Mouse (Mus musculus) liver, embryonic 14.5 days (tissue): ENCODE results near the gene Dnal1. TPM values are rescaled to one million over a fixed set of nuclear protein-coding genes. Genes with fewer than 3 reads are reported as not detected.
A peak's percentile ranks its signal among the peaks of the same experiment; 100 is the strongest.

Experiments used
- ATAC-seq: fragments of 200-750 bp; cut with Nextera tagmentation; 2 replicates; pipeline ENCODE4 v1.8.0; 2017; ENCODE audit warnings: moderate number of reproducible peaks, mild to moderate bottlenecking, moderate library complexity; ENCODE audit not compliant: insufficient read depth
- DNase-seq, 3 experiments: peaks; one replicate each; pipeline ENCODE4 v3.0.0-alpha.2; 2012 to 2013; ENCODE audit warnings: low read depth in 3 of 3, low spot score in 3 of 3
- H3K27ac ChIP-seq: fragments of 300-500 bp; sonication (generic); 2 replicates; pipeline ENCODE4 v1.5.1; 2014; ENCODE audit warnings: moderate library complexity, mild to moderate bottlenecking, control low read depth, inconsistent platforms
- H3K27me3 ChIP-seq: fragments of 300-500 bp; sonication (generic); 2 replicates; pipeline ENCODE4 v1.6.1; 2014; ENCODE audit warnings: mild to moderate bottlenecking, low read length, moderate library complexity; ENCODE audit not compliant: control insufficient read depth, insufficient read depth
- H3K36me3 ChIP-seq: fragments of 300-500 bp; sonication (generic); replicated peaks from 2 replicates; pipeline ENCODE4 v1.6.1; 2014; ENCODE audit warnings: low read depth; ENCODE audit not compliant: control insufficient read depth, insufficient read depth
- H3K4me1 ChIP-seq, 2 experiments: fragments of 200-500 bp in 1 of 2; fragments of 300-500 bp in 1 of 2; sonication (generic) in 1 of 2; replicated peaks; 2 replicates each; pipeline ENCODE4 v1.6.1; 2012 to 2014; ENCODE audit warnings: antibody characterized with exemption in 1 of 2, inconsistent platforms in 1 of 2, low read length in 1 of 2; ENCODE audit not compliant: control insufficient read depth in 2 of 2, insufficient read depth in 2 of 2
- H3K4me2 ChIP-seq: fragments of 300-500 bp; sonication (generic); 2 replicates; pipeline ENCODE4 v1.6.1; 2014; ENCODE audit warnings: low read depth, mild to moderate bottlenecking, control low read depth, moderate library complexity
- H3K4me3 ChIP-seq, 2 experiments: fragments of 200-500 bp in 1 of 2; fragments of 300-500 bp in 1 of 2; sonication (generic) in 1 of 2; 2 replicates each; pipeline ENCODE4 v1.5.1; 2012 to 2014; ENCODE audit warnings: low read depth in 2 of 2, low read length in 2 of 2, mild to moderate bottlenecking in 2 of 2, control low read depth in 1 of 2, inconsistent platforms in 1 of 2, moderate library complexity in 1 of 2; ENCODE audit not compliant: insufficient read depth in 1 of 2
- H3K9ac ChIP-seq: fragments of 300-500 bp; sonication (generic); replicated peaks from 2 replicates; pipeline ENCODE4 v1.6.1; 2014; ENCODE audit warnings: mild to moderate bottlenecking, control low read depth, moderate library complexity
- H3K9me3 ChIP-seq: fragments of 300-500 bp; sonication (generic); 2 replicates; pipeline ENCODE4 v1.6.1; 2016; ENCODE audit warnings: low read length, mixed read lengths; ENCODE audit not compliant: control insufficient read depth
- CTCF ChIP-seq: IDR thresholded peaks from 2 replicates; pipeline ENCODE4 v1.5.1; 2016; ENCODE audit warnings: antibody characterized with exemption, low read depth, control low read depth
- EP300 ChIP-seq: IDR thresholded peaks from 2 replicates; pipeline ENCODE4 v1.6.1; 2016; ENCODE audit warnings: antibody characterized with exemption, low read depth
- WGBS: fragments of 180-500 bp; shearing (Covaris S2); extraction: QIAGEN DNeasy Blood & Tissue Kit; methylation state at CpG from one replicate; pipeline ENCODE4 v1.1.7; 2014; ENCODE audit not compliant: insufficient replicate concordance; 5-methylcytosine and 5-hydroxymethylcytosine counted together
- polyA plus RNA-seq, 2 experiments: library from polyadenylated mRNA; depleted of rRNA in 1 of 2; stranded (reverse) in 1 of 2; unstranded in 1 of 2; fragments of >200 nt; fragmentation: Nextera tagmentation in 1 of 2; extraction: Ambion mirVana in 1 of 2; gene quantifications; 2 replicates each; pipeline versions ENCODE4 v1.2.1 to v1.2.3; 2012 to 2014

Dnal1 gene
- polyA plus RNA-seq, 2 experiments, result 0.04 to 0.44 TPM

DNA sequence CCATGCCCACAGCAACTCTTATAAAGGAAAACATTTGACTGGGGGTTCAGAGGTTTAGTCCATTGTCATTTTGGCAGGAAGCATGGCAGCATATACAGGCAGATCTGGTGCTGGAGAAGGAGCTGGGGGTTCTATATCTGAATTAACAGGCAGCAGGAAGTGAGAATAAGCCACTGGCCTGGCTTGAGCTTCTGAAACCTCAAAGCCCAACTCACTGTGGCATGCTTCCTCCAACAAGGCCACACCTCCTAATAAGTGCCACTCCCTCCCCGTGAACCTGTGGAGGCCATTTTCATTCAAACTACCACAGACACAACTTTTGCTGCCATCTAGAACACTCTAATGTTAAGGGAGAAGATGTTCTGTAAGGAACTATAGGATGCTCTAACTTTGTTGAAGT, 6.5 kb upstream of the Dnal1 start:
- DNase-seq (no peak), ATAC-seq (no peak)
- H3K9me3 ChIP-seq, result no peaks in the 10 kb centered on the region
- H3K4me3 ChIP-seq, result no peak overlapping the region
- no peaks in the 10 kb centered on the region for H3K36me3 ChIP-seq
- H3K9ac ChIP-seq, result no peak overlapping the region
- H3K27me3 ChIP-seq, result no peaks in the 10 kb centered on the region
- H3K4me1 ChIP-seq, result no peaks in the 10 kb centered on the region
- no peak overlapping the region for H3K4me2 ChIP-seq
- TF ChIP-seq EP300 (no peak), CTCF (no peak)
- no peak overlapping the region for H3K27ac ChIP-seq
- 18% methylated on average over 1 of the region's 1 CpGs for WGBS

DNA sequence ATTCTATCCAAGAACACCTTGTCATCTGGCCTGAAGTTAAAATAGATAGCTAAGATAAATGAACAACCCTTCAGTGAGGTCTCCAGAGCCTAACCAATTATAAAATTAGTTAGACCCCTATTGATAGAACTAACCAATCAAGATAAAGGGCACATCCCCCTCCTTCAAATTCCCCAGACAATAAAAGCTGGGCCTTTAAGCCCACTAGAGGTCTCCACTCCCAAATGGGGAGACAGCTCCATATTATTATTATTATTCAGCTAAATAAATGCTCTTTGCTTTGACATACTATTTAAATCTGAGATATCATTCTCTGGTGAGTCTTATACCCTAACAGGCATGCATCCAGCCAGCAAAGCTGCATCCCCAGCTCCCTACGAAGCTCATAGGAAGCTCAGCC, 4.2 kb upstream of the Dnal1 start:
- Histone ChIP-seq H3K4me3 (no peak overlapping the region), H3K9ac (no peak overlapping the region), H3K4me2 (no peak overlapping the region), H3K27ac (no peak overlapping the region), H3K27me3 (no peaks in the 10 kb centered on the region), H3K4me1 (no peaks in the 10 kb centered on the region; a peak in 1 of 4 replicates), H3K36me3 (no peaks in the 10 kb centered on the region), H3K9me3 (no peaks in the 10 kb centered on the region)
- 63% methylated on average over 1 of the region's 1 CpGs for WGBS
- DNase-seq (no peak), ATAC-seq (no peak)
- TF ChIP-seq EP300 (no peak), CTCF (no peak)

DNA sequence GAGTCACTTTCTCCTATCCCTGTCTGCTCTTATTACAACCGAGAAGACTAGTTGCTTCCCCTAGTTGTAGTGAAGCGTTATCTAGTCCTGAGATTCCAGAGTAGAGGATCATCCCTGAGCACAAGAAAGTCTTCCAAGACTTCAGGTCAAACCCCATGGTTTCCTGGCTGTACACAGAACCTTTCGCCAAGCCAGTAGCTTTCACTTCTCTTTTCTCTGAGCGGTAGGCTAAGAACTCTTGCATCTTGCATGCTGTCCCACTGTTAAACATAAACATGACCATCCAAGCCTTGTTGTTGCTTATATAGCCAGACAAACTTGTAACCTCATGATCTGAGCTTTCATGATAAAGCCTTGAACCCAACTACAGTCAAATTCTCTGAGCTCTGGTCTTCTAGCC, 3.4 kb upstream of the Dnal1 start:
- 69% methylated on average over 4 of the region's 4 CpGs for WGBS
- Histone ChIP-seq H3K27ac (no peak overlapping the region), H3K9ac (no peak overlapping the region), H3K27me3 (no peaks in the 10 kb centered on the region), H3K4me3 (no peak overlapping the region), H3K9me3 (no peaks in the 10 kb centered on the region), H3K36me3 (no peaks in the 10 kb centered on the region), H3K4me1 (no peaks in the 10 kb centered on the region; a peak in 1 of 4 replicates), H3K4me2 (no peak overlapping the region)
- no peak for ATAC-seq
- TF ChIP-seq EP300 (no peak), CTCF (no peak)
- no peak for DNase-seq

DNA sequence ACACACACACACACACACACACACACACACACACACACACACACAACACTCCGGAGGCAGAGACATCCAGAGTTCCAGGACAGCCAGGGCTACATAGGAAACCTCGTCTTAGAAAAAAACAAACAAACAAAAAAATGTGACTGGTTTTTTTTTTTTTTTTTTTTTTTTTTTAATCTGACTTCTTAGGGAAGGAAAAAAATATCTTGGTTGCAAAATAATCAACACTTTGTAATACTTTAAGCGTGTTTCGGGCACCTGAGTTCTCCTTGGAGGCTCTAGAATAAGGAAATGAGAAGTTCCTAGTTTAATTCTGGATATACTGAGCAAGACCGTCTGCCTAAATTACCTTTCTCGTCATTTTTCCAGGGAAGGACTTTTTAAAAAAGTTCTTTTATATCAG, 490 bp upstream of the Dnal1 start:
- Histone ChIP-seq H3K9me3 (no peaks in the 10 kb centered on the region), H3K36me3 (no peaks in the 10 kb centered on the region), H3K27ac (no peak overlapping the region), H3K4me2 (peak overlapping the region; percentile 57), H3K4me1 (no peaks in the 10 kb centered on the region; a peak in 1 of 4 replicates), H3K4me3 (peak overlapping the region; percentile 30 to 50; a peak in 3 of 4 replicates), H3K27me3 (no peaks in the 10 kb centered on the region), H3K9ac (no peak overlapping the region)
- 41% methylated on average over 6 of the region's 6 CpGs for WGBS
- DNase-seq (no peak), ATAC-seq (no peak)
- no peak for TF ChIP-seq CTCF

DNA sequence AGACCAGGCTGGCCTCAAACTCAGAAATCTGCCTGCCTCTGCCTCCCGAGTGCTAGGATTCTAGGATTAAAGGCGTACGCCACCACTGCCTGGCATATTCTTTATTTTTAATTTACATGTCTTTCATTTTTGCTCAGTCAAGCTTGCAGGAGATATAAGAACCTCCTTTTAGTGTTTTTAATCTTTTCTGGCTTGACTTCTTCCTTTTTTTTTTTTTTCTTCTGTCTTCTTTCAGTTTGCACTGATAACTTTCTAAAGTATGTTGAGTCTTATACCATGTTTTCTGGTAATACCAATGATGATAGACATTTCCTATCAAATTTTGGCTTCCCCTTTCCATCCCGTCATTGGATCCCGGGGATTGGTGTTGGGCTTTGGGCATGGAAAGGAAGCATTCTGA, 5.4 kb downstream of the Dnal1 start:
- Histone ChIP-seq H3K27ac (no peak overlapping the region), H3K9me3 (no peaks in the 10 kb centered on the region), H3K4me1 (no peaks in the 10 kb centered on the region; a peak in 1 of 4 replicates), H3K9ac (no peak overlapping the region), H3K27me3 (no peaks in the 10 kb centered on the region), H3K4me2 (no peak overlapping the region), H3K4me3 (no peak overlapping the region), H3K36me3 (no peaks in the 10 kb centered on the region)
- WGBS, result 75% methylated on average over 5 of the region's 5 CpGs
- ATAC-seq, result no peak
- DNase-seq, result no peak
- no peak for TF ChIP-seq CTCF
- TF ChIP-seq EP300, result no peak

DNA sequence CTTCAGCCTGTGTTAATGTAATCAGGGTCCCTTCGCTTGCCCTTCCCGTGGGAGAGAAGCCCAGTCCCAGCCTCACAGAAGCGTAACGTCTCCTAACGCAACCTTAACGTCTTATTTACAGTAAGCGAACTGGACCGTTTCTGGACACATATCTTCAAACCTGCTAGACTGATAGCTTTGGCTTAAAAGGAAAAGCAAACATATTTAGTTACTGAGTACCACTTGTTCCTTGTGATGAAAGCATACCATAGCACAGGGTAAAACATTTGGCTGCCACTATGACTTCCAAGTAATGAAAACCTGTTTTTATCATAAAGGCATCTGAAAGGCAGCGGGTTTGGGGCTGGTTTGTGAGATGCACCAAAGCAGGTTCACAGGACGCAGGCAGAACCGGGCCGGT, 11.7 kb downstream of the Dnal1 start:
- no peak overlapping the region for H3K4me2 ChIP-seq
- no peaks in the 10 kb centered on the region for H3K9me3 ChIP-seq

More for the DNA sequence above, 11.7 kb downstream of the Dnal1 start:
- 76% methylated on average over 12 of the region's 12 CpGs for WGBS
- no peak overlapping the region for H3K4me3 ChIP-seq
- ATAC-seq, result no peak
- no peaks in the 10 kb centered on the region for H3K36me3 ChIP-seq
- no peak for DNase-seq
- no peaks in the 10 kb centered on the region for H3K27me3 ChIP-seq
- no peaks in the 10 kb centered on the region for H3K4me1 ChIP-seq
- TF ChIP-seq CTCF (no peak), EP300 (no peak)
- no peak overlapping the region for H3K9ac ChIP-seq
- H3K27ac ChIP-seq, result no peak overlapping the region
